Mouse (Mus musculus) liver, embryonic 16.5 days (tissue): ENCODE measurements around the gene Gm7029. TPM values are rescaled to one million over a fixed set of nuclear protein-coding genes. Genes with fewer than 3 reads are reported as not detected.
A peak's percentile ranks its signal among the peaks of the same experiment; 100 is the strongest.

ENCODE experiments used
- ATAC-seq: fragments of 200-750 bp; cut with Nextera tagmentation; 2 replicates; pipeline ENCODE4 v1.8.0; 2017; ENCODE audit warnings: low read depth, mild to moderate bottlenecking, moderate number of reproducible peaks, moderate library complexity
- H3K27ac ChIP-seq: fragments of 300-500 bp; sonication (generic); 2 replicates; pipeline ENCODE4 v1.5.1; 2014; ENCODE audit warnings: mild to moderate bottlenecking, low read length
- H3K27me3 ChIP-seq: fragments of 300-500 bp; sonication (generic); 2 replicates; pipeline ENCODE4 v1.6.1; 2014; ENCODE audit warnings: low read depth, low read length, mixed read lengths; ENCODE audit not compliant: control insufficient read depth, insufficient read depth
- H3K36me3 ChIP-seq: fragments of 300-500 bp; sonication (generic); 2 replicates; pipeline ENCODE4 v1.6.1; 2014; ENCODE audit warnings: mild to moderate bottlenecking; ENCODE audit not compliant: control insufficient read depth, insufficient read depth
- H3K4me1 ChIP-seq: fragments of 300-500 bp; sonication (generic); 2 replicates; pipeline ENCODE4 v1.6.1; 2014; ENCODE audit warnings: low read depth, low read length, mixed read lengths; ENCODE audit not compliant: control insufficient read depth
- H3K4me2 ChIP-seq: fragments of 300-500 bp; sonication (generic); 2 replicates; pipeline ENCODE4 v1.6.1; 2014; ENCODE audit warnings: low read depth, low read length, mixed read lengths
- H3K4me3 ChIP-seq: fragments of 300-500 bp; sonication (generic); 2 replicates; pipeline ENCODE4 v1.5.1; 2014; ENCODE audit warnings: low read depth, mild to moderate bottlenecking, low read length
- H3K9ac ChIP-seq: fragments of 300-500 bp; sonication (generic); 2 replicates; pipeline ENCODE4 v1.6.1; 2014; ENCODE audit warnings: low read depth, low read length
- H3K9me3 ChIP-seq: fragments of 300-500 bp; sonication (generic); replicated peaks from 2 replicates; pipeline ENCODE4 v1.6.1; 2016; ENCODE audit warnings: low read length; ENCODE audit not compliant: control insufficient read depth
- WGBS: fragments of 180-500 bp; shearing (Covaris S2); extraction: QIAGEN DNeasy Blood & Tissue Kit; methylation state at CpG from one replicate; pipeline ENCODE4 v1.1.7; 2014; ENCODE audit not compliant: insufficient replicate concordance; 5-methylcytosine and 5-hydroxymethylcytosine counted together
- polyA plus RNA-seq: library from polyadenylated mRNA; unstranded; fragments of >200 nt; fragmentation: Nextera tagmentation; extraction: Ambion mirVana; gene quantifications from 2 replicates; pipeline ENCODE4 v1.2.1, GENCODE M21; 2015

The Gm7029 gene
- polyA plus RNA-seq, 1 experiment from 2014 or later: not detected

GRCm38 (mm10) chr17:33914969-33915391, 41.3 kb downstream of the Gm7029 start:
- ATAC-seq: no peak
- H3K4me3 ChIP-seq: peak overlapping the region; percentile 71
- peaks cover 17% of the 10 kb centered on the region for H3K9me3 ChIP-seq
- 73% methylated on average over 13 of the region's 13 CpGs for WGBS
- peak overlapping the region; percentile 79 for H3K4me2 ChIP-seq
- peak overlapping the region; percentile 5; the same call in 1 of the 2 replicates for H3K9ac ChIP-seq
- H3K36me3 ChIP-seq: peaks cover 44% of the 10 kb centered on the region
- H3K4me1 ChIP-seq: peaks cover 38% of the 10 kb centered on the region
- no peaks in the 10 kb centered on the region for H3K27me3 ChIP-seq
- peak overlapping the region; percentile 77 for H3K27ac ChIP-seq

- Histone ChIP-seq H3K9me3 (peaks cover 17% of the 10 kb centered on the region), H3K4me2 (peak within 1 kb of the TSS; percentile 79), H3K4me1 (peaks cover 31% of the 10 kb centered on the region), H3K9ac (peak within 1 kb of the TSS; percentile 68), H3K36me3 (peaks cover 44% of the 10 kb centered on the region), H3K4me3 (peak within 1 kb of the TSS; percentile 71), H3K27me3 (no peaks in the 10 kb centered on the region), H3K27ac (peak within 1 kb of the TSS; percentile 77)
- peak; percentile 86 for ATAC-seq
- whole genome bisulfite sequencing: under 1% methylated on average over 32 of the region's 34 CpGs
Measured at GRCm38 (mm10) chr17:33915671-33916250, 42.1 kb downstream of the Gm7029 start, which contains the start of the genes Tapbp and Zbtb22. Gene Tapbp, plus strand, starts transcription at chr17:33915899. Gene Zbtb22, plus strand, starts transcription at chr17:33915904.

- H3K4me3 ChIP-seq: peak overlapping the region; percentile 71
- H3K27ac ChIP-seq: peak overlapping the region; percentile 77
- peaks cover 36% of the 10 kb centered on the region for H3K4me1 ChIP-seq
- no peak for ATAC-seq
- H3K36me3 ChIP-seq: peaks cover 41% of the 10 kb centered on the region
- H3K9ac ChIP-seq: peak overlapping the region; percentile 68
- 2% methylated on average over 13 of the region's 20 CpGs for WGBS
- peak overlapping the region; percentile 79 for H3K4me2 ChIP-seq
- H3K9me3 ChIP-seq: peaks cover 17% of the 10 kb centered on the region
- no peaks in the 10 kb centered on the region for H3K27me3 ChIP-seq
Measured at GRCm38 (mm10) chr17:33916294-33916693, 42.7 kb downstream of the Gm7029 start.

GRCm38 (mm10) chr17:33916847-33917655, 43.4 kb downstream of the Gm7029 start:
- H3K4me3 ChIP-seq: peak overlapping the region; percentile 71
- no peak overlapping the region; the same call in 1 of the 2 replicates for H3K9ac ChIP-seq
- no peak overlapping the region for H3K27ac ChIP-seq
- no peak for ATAC-seq
- H3K27me3 ChIP-seq: no peaks in the 10 kb centered on the region
- WGBS: 82% methylated on average over 31 of the region's 31 CpGs
- H3K4me1 ChIP-seq: peaks cover 36% of the 10 kb centered on the region
- H3K36me3 ChIP-seq: peaks cover 33% of the 10 kb centered on the region
- peaks cover 17% of the 10 kb centered on the region for H3K9me3 ChIP-seq
- H3K4me2 ChIP-seq: peak overlapping the region; percentile 79

- peak overlapping the region; percentile 93; the same call in 1 of the 2 replicates for H3K27ac ChIP-seq
- WGBS: 84% methylated on average over 18 of the region's 18 CpGs
- no peak overlapping the region for H3K4me2 ChIP-seq
- H3K4me3 ChIP-seq: no peak overlapping the region
- no peak for ATAC-seq
- no peak overlapping the region for H3K9ac ChIP-seq
- H3K4me1 ChIP-seq: peaks cover 36% of the 10 kb centered on the region
- peaks cover 17% of the 10 kb centered on the region for H3K9me3 ChIP-seq
- H3K27me3 ChIP-seq: no peaks in the 10 kb centered on the region
- peaks cover 28% of the 10 kb centered on the region for H3K36me3 ChIP-seq
Measured at GRCm38 (mm10) chr17:33917656-33918292, 44.1 kb downstream of the Gm7029 start.

- Histone ChIP-seq H3K4me2 (peak overlapping the region; percentile 93), H3K4me3 (peak overlapping the region; percentile 86), H3K36me3 (peaks cover 24% of the 10 kb centered on the region), H3K27ac (peak overlapping the region; percentile 93), H3K9ac (peak overlapping the region; percentile 85), H3K9me3 (peaks cover 17% of the 10 kb centered on the region), H3K4me1 (peaks cover 36% of the 10 kb centered on the region), H3K27me3 (no peaks in the 10 kb centered on the region)
- WGBS: 54% methylated on average over 37 of the region's 37 CpGs
- no peak for ATAC-seq
Measured at GRCm38 (mm10) chr17:33918293-33919203, 44.9 kb downstream of the Gm7029 start.

- under 1% methylated on average over 52 of the region's 52 CpGs for WGBS
- ATAC-seq: peak; percentile 57
- peak overlapping the region; percentile 93 for H3K27ac ChIP-seq
- H3K4me3 ChIP-seq: peak overlapping the region; percentile 86
- no peaks in the 10 kb centered on the region for H3K27me3 ChIP-seq
- peak overlapping the region; percentile 93 for H3K4me2 ChIP-seq
- H3K4me1 ChIP-seq: peaks cover 38% of the 10 kb centered on the region
- H3K9me3 ChIP-seq: peaks cover 17% of the 10 kb centered on the region
- H3K9ac ChIP-seq: peak overlapping the region; percentile 85
- peaks cover 16% of the 10 kb centered on the region for H3K36me3 ChIP-seq
Measured at GRCm38 (mm10) chr17:33919351-33920281, 46.0 kb downstream of the Gm7029 start.
